Mouse (Mus musculus): ENCODE measurements around the gene Gm14548.
"Not testable (repeated sequence)": the region's sequence is repeated elsewhere in the genome, so short reads cannot be mapped to it uniquely, and the experiment has no call there.

Gene Gm14548

GRCm38 (mm10) chr7:3898036-3898590 is at the start of gene Gm14548:
TSS of gene Gm14548 (minus strand) at chr7:3898120.
- DNase-seq, result not testable (repeated sequence)

GRCm38 (mm10) chr7:3946117-3946516 is 48.2 kb upstream of the Gm14548 start:
- DNase-seq, result no peak

- DNase-seq, result no peak
These were observed 43.0 kb upstream of the Gm14548 start for GRCm38 (mm10) chr7:3940915-3941314.

- DNase-seq, result no peak
These were observed 42.1 kb upstream of the Gm14548 start for GRCm38 (mm10) chr7:3939866-3940525.

- DNase-seq, result not testable (repeated sequence)
These were observed 37.6 kb upstream of the Gm14548 start for GRCm38 (mm10) chr7:3935473-3935872.

GRCm38 (mm10) chr7:3915387-3915786 is 17.5 kb upstream of the Gm14548 start, which contains the start of gene Lilra6:
TSS of gene Lilra6 (minus strand) at chr7:3915503.
- not testable (repeated sequence) for DNase-seq

GRCm38 (mm10) chr7:3903704-3904103 is 5.8 kb upstream of the Gm14548 start:
- DNase-seq, result no peak

GRCm38 (mm10) chr7:3875032-3875431 is 22.9 kb downstream of the Gm14548 start:
- DNase-seq, result not testable (repeated sequence)

- DNase-seq, result not testable (repeated sequence)
These were observed 53.0 kb downstream of the Gm14548 start, which contains the start of gene Pira2 for GRCm38 (mm10) chr7:3844951-3845350. TSS of gene Pira2 (minus strand) at chr7:3845051.

GRCm38 (mm10) chr7:3837854-3838253 is 60.1 kb downstream of the Gm14548 start:
- DNase-seq, result not testable (repeated sequence)
